Mouse (Mus musculus) thymus, adult 2 months (tissue): ENCODE measurements at regions not wholly inside any gene's neighbourhood (a gene's known extent, or its start where the extent isn't known, plus 50 kb on each side); places are given as distances from the start of the nearest gene placed in this dataset.

ENCODE experiments used
- DNase-seq: peaks from one replicate; pipeline ENCODE4 v3.0.0; 2021
- H3K27ac ChIP-seq: fragments of 200-500 bp; 2 replicates; pipeline ENCODE4 v1.5.1; 2012; ENCODE audit warnings: low read length, control low read depth; ENCODE audit not compliant: control insufficient read depth, insufficient read depth
- H3K27me3 ChIP-seq: fragments of 200-500 bp; 2 replicates; pipeline ENCODE4 v1.6.1; 2012; ENCODE audit warnings: mild to moderate bottlenecking, low read length, moderate library complexity, mixed read lengths; ENCODE audit not compliant: control insufficient read depth, insufficient read depth
- H3K36me3 ChIP-seq: fragments of 200-500 bp; 2 replicates; pipeline ENCODE4 v1.6.1; 2012; ENCODE audit warnings: mild to moderate bottlenecking, low read length, moderate library complexity; ENCODE audit not compliant: control insufficient read depth, insufficient read depth
- H3K4me1 ChIP-seq: fragments of 200-500 bp; replicated peaks from 2 replicates; pipeline ENCODE4 v1.6.1; 2012; ENCODE audit warnings: low read length; ENCODE audit not compliant: control insufficient read depth, insufficient read depth
- H3K4me3 ChIP-seq: fragments of 200-500 bp; 2 replicates; pipeline ENCODE4 v1.5.1; 2012; ENCODE audit warnings: mild to moderate bottlenecking, low read length, control low read depth, moderate library complexity; ENCODE audit not compliant: control insufficient read depth, insufficient read depth
- CTCF ChIP-seq: fragments of 200-500 bp; IDR thresholded peaks from 2 replicates; pipeline ENCODE4 v1.5.1; 2012; ENCODE audit warnings: mild to moderate bottlenecking, control low read depth, low read length, moderate library complexity, borderline replicate concordance; ENCODE audit not compliant: control insufficient read depth, poor library complexity, insufficient read depth; ENCODE audit errors: extremely low read depth
- POLR2A ChIP-seq: fragments of 200-500 bp; IDR thresholded peaks from 2 replicates; pipeline ENCODE4 v1.6.1; 2012; ENCODE audit warnings: mild to moderate bottlenecking, low read length, control low read depth, moderate library complexity; ENCODE audit not compliant: control insufficient read depth, poor library complexity, insufficient read depth; ENCODE audit errors: extremely low read depth
- WGBS: fragments of 180-500 bp; shearing (Covaris S2); methylation state at CpG from one replicate; pipeline ENCODE4 v1.1.7; 2018; 5-methylcytosine and 5-hydroxymethylcytosine counted together

GRCm38 (mm10) chr10:39270406-39270805, 98.2 kb upstream of the Fyn start:
- TF ChIP-seq POLR2A, result no peak
- no peak for TF ChIP-seq CTCF
- Histone ChIP-seq H3K27ac (no peak overlapping the region), H3K36me3 (no peaks in the 10 kb centered on the region), H3K4me3 (no peak overlapping the region), H3K4me1 (peaks cover 5% of the 10 kb centered on the region), H3K27me3 (no peaks in the 10 kb centered on the region)
- WGBS, result 96% methylated on average over 3 of the region's 3 CpGs
- DNase-seq, result no peak

DNA sequence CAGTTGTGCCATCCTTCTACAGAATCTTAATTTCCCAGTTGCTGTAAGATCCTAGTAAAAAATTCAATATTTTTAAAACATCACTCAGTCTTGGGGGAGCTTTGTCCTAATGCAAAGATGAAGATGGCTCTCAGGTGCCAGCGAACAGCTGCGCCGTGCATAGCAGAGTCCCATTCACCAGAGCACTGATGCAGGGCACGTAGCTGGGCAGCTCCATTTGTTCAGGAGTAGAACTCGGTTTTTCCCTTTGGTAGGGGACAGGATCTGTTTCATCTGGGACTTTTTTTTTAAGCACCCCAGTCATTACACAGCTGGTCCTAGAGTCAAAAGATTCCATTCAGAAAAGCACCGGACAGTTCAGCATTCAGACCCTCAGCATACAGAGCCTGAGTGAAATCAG, 101.4 kb upstream of the Fyn start:
- WGBS, result 96% methylated on average over 6 of the region's 6 CpGs
- Histone ChIP-seq H3K4me3 (no peak overlapping the region), H3K4me1 (peaks cover 5% of the 10 kb centered on the region), H3K27me3 (no peaks in the 10 kb centered on the region), H3K27ac (no peak overlapping the region), H3K36me3 (no peaks in the 10 kb centered on the region)
- DNase-seq, result no peak
- TF ChIP-seq CTCF (no peak), POLR2A (no peak)

- Histone ChIP-seq H3K27ac (peak overlapping the region; percentile 60; the same call in 1 of the 2 replicates), H3K4me3 (no peak overlapping the region), H3K36me3 (no peaks in the 10 kb centered on the region), H3K4me1 (peaks cover 5% of the 10 kb centered on the region), H3K27me3 (no peaks in the 10 kb centered on the region)
- TF ChIP-seq POLR2A (no peak), CTCF (no peak)
- 18% methylated on average over 5 of the region's 5 CpGs for WGBS
- peak; percentile 11 for DNase-seq
Observed at GRCm38 (mm10) chr10:39266482-39266881, 102.2 kb upstream of the Fyn start.

DNA sequence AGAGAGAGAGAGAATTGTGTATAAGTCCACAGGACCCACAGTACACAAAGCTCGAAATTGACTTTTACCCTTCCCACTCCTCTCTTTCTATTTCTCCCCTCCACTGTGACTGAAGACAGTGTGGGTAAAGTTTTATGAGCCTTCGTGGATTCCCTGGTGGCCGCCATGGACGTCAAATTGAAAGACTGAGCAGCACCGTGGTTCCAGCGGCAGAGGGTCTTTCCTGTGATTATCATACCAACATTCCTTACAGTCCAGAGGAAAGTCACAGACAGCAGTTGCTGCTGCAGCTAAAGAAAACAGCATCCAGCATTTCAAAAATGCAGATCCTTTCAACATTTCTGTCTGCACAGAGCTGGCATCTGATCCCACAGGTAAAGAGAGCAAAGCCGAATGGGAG, 98.9 kb upstream of the Ccn6 start:
- DNase-seq, result no peak
- TF ChIP-seq CTCF (no peak), POLR2A (no peak)
- Histone ChIP-seq H3K27ac (no peak overlapping the region), H3K4me1 (peaks cover 5% of the 10 kb centered on the region), H3K27me3 (no peaks in the 10 kb centered on the region), H3K36me3 (no peaks in the 10 kb centered on the region), H3K4me3 (no peak overlapping the region)
- 85% methylated on average over 7 of the region's 7 CpGs for WGBS

DNA sequence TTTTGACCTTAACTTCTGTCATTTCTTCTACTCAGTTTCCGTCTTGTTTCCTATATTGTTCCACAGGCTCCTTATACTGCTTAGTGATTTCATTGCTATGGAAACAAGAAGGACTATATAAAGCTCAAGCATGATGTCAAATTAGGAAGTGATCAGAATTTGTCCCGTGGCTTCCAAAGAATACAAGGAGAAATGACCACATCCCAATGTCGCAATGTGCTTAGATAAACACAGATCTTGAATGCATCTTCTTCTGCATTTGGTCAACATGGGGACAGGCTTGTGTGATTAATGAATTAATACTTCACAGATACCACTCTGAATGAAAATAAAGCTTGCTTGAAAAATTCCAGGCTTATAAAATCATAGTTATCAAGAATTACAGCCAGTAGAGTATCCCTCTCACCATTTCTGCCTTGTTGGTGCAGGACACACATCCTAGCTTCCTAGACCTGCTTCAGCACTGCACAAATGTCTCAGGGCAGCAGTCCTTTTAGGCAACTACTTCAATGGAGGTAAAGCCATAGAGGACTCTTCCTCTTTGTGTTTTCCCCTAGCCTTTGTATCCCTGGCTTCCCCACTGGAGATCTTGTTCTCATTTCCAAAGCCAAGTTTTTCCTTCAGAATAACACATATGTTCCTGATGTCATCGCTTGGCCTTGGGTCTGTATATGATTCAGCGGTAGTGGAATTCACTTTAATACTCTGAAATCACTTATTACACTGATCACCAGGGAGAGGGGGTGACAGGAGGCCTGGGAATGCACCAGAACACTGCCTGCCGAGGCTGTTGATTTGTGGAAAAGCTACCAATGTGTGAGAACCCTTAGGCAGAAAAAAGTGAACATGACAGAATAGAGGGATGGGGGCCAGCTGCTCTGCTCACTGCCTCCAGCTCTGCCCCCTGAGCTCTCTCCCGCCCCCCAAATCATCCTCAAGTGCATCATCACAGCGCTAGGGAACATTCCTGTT, 97.9 kb upstream of the Ccn6 start:
- DNase-seq, result no peak
- Histone ChIP-seq H3K27ac (no peak overlapping the region), H3K4me1 (peaks cover under 1% of the 10 kb centered on the region), H3K4me3 (no peak overlapping the region), H3K27me3 (no peaks in the 10 kb centered on the region), H3K36me3 (no peaks in the 10 kb centered on the region)
- no peak for TF ChIP-seq CTCF
- no peak for TF ChIP-seq POLR2A
- 91% methylated on average over 8 of the region's 8 CpGs for WGBS

- Histone ChIP-seq H3K4me3 (no peak overlapping the region), H3K36me3 (no peaks in the 10 kb centered on the region), H3K27ac (no peak overlapping the region), H3K4me1 (no peaks in the 10 kb centered on the region), H3K27me3 (no peaks in the 10 kb centered on the region)
- 97% methylated on average over 6 of the region's 6 CpGs for WGBS
- TF ChIP-seq POLR2A, result no peak
- no peak for TF ChIP-seq CTCF
- no peak for DNase-seq
Observed at GRCm38 (mm10) chr10:39260061-39260460, 96.5 kb upstream of the Ccn6 start.

- Histone ChIP-seq H3K4me1 (no peaks in the 10 kb centered on the region), H3K4me3 (no peak overlapping the region), H3K27me3 (no peaks in the 10 kb centered on the region), H3K27ac (no peak overlapping the region), H3K36me3 (no peaks in the 10 kb centered on the region)
- whole genome bisulfite sequencing, result 92% methylated on average over 2 of the region's 2 CpGs
- no peak for DNase-seq
- no peak for TF ChIP-seq POLR2A
- no peak for TF ChIP-seq CTCF
Observed at GRCm38 (mm10) chr10:39257371-39258154, 94.0 kb upstream of the Ccn6 start.
